Comparison of ENCODE assay signal across 13 mouse cellular contexts in the genomic region with DNA sequence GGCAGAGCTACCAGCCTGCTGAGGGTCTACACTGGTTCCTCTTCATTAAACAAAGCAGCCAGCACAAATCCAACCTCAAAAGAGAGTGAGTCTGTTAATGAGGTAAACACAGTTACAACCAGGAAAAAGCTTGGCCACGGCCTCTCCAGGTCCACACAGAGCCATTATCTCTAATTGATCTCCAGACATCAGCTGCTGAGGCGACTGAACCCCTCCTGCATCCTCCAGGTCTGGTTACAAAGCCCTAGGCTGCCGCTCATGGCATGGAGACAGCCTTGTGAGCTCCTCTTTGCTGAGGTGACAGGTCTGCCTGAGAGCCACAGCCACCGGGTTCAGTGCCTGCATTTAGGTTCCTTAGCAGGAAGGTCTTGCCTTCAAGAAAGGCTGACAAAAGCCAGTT. TPM values are rescaled to one million over a fixed set of nuclear protein-coding genes. Genes with fewer than 3 reads are reported as not detected.
A peak's percentile ranks its signal among the peaks of the same experiment; 100 is the strongest.
DNase-seq lines count a peak whose midpoint lies in the region; ATAC-seq and TF ChIP-seq lines count a peak whose summit lies in the region.
"Had no signal": no experiment of that assay in that cellular context is flagged by ENCODE, and none has a peak within 500 bp of the region (broad histone marks: within the 10 kb centered on the region; RNA-seq: fewer than 3 reads in every experiment).

No protein-coding gene starts in this region.

- no peak overlapping the region for H3K9ac ChIP-seq in liver, embryonic 11.5 days (ENCODE audit: low read depth, low read length)
- peak overlapping the region; percentile 34; the same call in 1 of the 2 replicates for H3K9ac ChIP-seq in forebrain, embryonic 13.5 days
- no peak overlapping the region for H3K9ac ChIP-seq in hindbrain, postnatal 0 days (replicated peaks; ENCODE audit: low read length)

- no peak overlapping the region for H3K4me3 ChIP-seq in liver, embryonic 11.5 days (ENCODE audit: low read depth, low read length)
- no peak overlapping the region for H3K4me3 ChIP-seq in forebrain, embryonic 13.5 days
- no peak overlapping the region for H3K4me3 ChIP-seq in hindbrain, postnatal 0 days (ENCODE audit: low read length)

- H3K36me3 ChIP-seq in liver, embryonic 11.5 days (ENCODE audit: control insufficient read depth, insufficient read depth, low read length) = no peaks in the 10 kb centered on the region; the same call in 1 of the 2 replicates
- no peaks in the 10 kb centered on the region for H3K36me3 ChIP-seq in forebrain, embryonic 13.5 days (ENCODE audit: poor library complexity, severe bottlenecking)
- no peaks in the 10 kb centered on the region for H3K36me3 ChIP-seq in hindbrain, postnatal 0 days (ENCODE audit: insufficient read depth, low read length)

- no peak for TF ChIP-seq CTCF in hindbrain, postnatal 0 days (IDR thresholded peaks at IDR 0.05; ENCODE audit: low read depth)

- no peak for DNase-seq in liver, embryonic 11.5 days (ENCODE audit: low spot score)
- DNase-seq in liver = no peak
- no peak for DNase-seq in hindbrain, postnatal 0 days (ENCODE audit: low spot score)
- DNase-seq in retina, embryonic 14.5 days (ENCODE audit: low spot score) = peak; percentile 46
- no peak for DNase-seq in right cerebral cortex, postnatal 25 days
- no peak for DNase-seq in left cerebral cortex, adult 9 months (ENCODE audit: low spot score in 2 of 2)
- DNase-seq in testis, postnatal 10 days (ENCODE audit: low spot score) = no peak
- DNase-seq: adrenal gland, adult 8-10 months; right cerebral cortex, postnatal 14 days; thymus, postnatal 36 days had no signal

- H3K9me3 ChIP-seq in liver, embryonic 11.5 days (ENCODE audit: control insufficient read depth, low read length) = no peaks in the 10 kb centered on the region
- no peaks in the 10 kb centered on the region for H3K9me3 ChIP-seq in forebrain, embryonic 13.5 days (replicated peaks)
- H3K9me3 ChIP-seq in hindbrain, postnatal 0 days (ENCODE audit: low read length) = no peaks in the 10 kb centered on the region

- WGBS in liver, embryonic 11.5 days = 29% methylated on average over 4 of the region's 4 CpGs
- 17% methylated on average over 4 of the region's 4 CpGs for WGBS in forebrain, embryonic 13.5 days
- 37% methylated on average over 4 of the region's 4 CpGs for WGBS in hindbrain, postnatal 0 days

- ATAC-seq in liver, embryonic 11.5 days (replicated peaks; ENCODE audit: low FRiP score) = no peak
- ATAC-seq in forebrain, embryonic 13.5 days = peak; percentile 30; the same call in 1 of the 2 replicates
- no peak for ATAC-seq in hindbrain, postnatal 0 days

- no peaks in the 10 kb centered on the region for H3K27me3 ChIP-seq in liver, embryonic 11.5 days (replicated peaks; ENCODE audit: control insufficient read depth, insufficient read depth, low read length)
- H3K27me3 ChIP-seq in forebrain, embryonic 13.5 days = no peaks in the 10 kb centered on the region
- no peaks in the 10 kb centered on the region for H3K27me3 ChIP-seq in hindbrain, postnatal 0 days (ENCODE audit: insufficient read depth, low read length)

- H3K4me1 ChIP-seq in liver, embryonic 11.5 days (replicated peaks; ENCODE audit: control insufficient read depth, insufficient read depth, low read length) = peaks cover 55% of the 10 kb centered on the region
- peaks cover 24% of the 10 kb centered on the region for H3K4me1 ChIP-seq in forebrain, embryonic 13.5 days
- peaks cover 4% of the 10 kb centered on the region; the same call in 1 of the 2 replicates for H3K4me1 ChIP-seq in hindbrain, postnatal 0 days (ENCODE audit: insufficient read depth, low read length)

- no peak overlapping the region for H3K4me2 ChIP-seq in liver, embryonic 11.5 days
- no peak overlapping the region for H3K4me2 ChIP-seq in forebrain, embryonic 13.5 days
- no peak overlapping the region for H3K4me2 ChIP-seq in hindbrain, postnatal 0 days (ENCODE audit: low read depth, low read length)

- H3K27ac ChIP-seq in liver, embryonic 11.5 days (ENCODE audit: low read depth, low read length) = peak overlapping the region; percentile 32; the same call in 1 of the 2 replicates
- H3K27ac ChIP-seq in forebrain, embryonic 13.5 days = peak overlapping the region; percentile 41
- peak overlapping the region; percentile 46; the same call in 1 of the 2 replicates for H3K27ac ChIP-seq in hindbrain, postnatal 0 days

RNA-seq across cellular contexts. Expression of gene 4930404H24Rik, which starts 35.1 kb away (rescaled TPM):
- not detected in 2 replicates for polyA plus RNA-seq in liver, embryonic 11.5 days (2014; fragmentation: Nextera tagmentation; extraction: Ambion mirVana)
- not detected in 2 replicates for polyA plus RNA-seq in forebrain, embryonic 13.5 days (2015; fragmentation: Nextera tagmentation; extraction: Ambion mirVana)
- not detected in 2 replicates for total RNA-seq in hindbrain, postnatal 0 days (2014; rRNA removed)
- polyA plus RNA-seq in hindbrain, postnatal 0 days (2015; fragmentation: Nextera tagmentation; extraction: Ambion mirVana) = not detected in 2 replicates
- total RNA-seq: adrenal gland, adult 8-10 months; ES-E14; megakaryocyte progenitor cell, adult 5-6 weeks had no signal
